Mouse (Mus musculus) cortical plate, adult 2 months (tissue): ENCODE data around the gene Tmem136.

ENCODE experiments used
- CTCF ChIP-seq: fragments of 200-500 bp; IDR thresholded peaks from 2 replicates; pipeline ENCODE4 v1.5.1; 2011; ENCODE audit warnings: mild to moderate bottlenecking, control low read depth, low read length; ENCODE audit not compliant: insufficient read depth; ENCODE audit errors: extremely low read depth
- POLR2A ChIP-seq: fragments of 200-500 bp; IDR thresholded peaks from 2 replicates; pipeline ENCODE4 v1.6.1; 2011; ENCODE audit warnings: mild to moderate bottlenecking, low read length, control low read depth; ENCODE audit not compliant: insufficient read depth; ENCODE audit errors: extremely low read depth

- no peak for TF ChIP-seq CTCF
- no peak for TF ChIP-seq POLR2A
Observed at GRCm38 (mm10) chr9:43104873-43105663, 11.3 kb downstream of the Tmem136 start.
